ENCODE assay signal across 8 mouse cellular contexts in genomic region chr9:68014991-68015396, GRCm38 (mm10).
DNase-seq lines count a peak whose midpoint lies in the region; ATAC-seq and TF ChIP-seq lines count a peak whose summit lies in the region.

No protein-coding gene starts in this region.

- no peaks in the 10 kb centered on the region for H3K27me3 ChIP-seq in hindbrain, postnatal 0 days (ENCODE audit: insufficient read depth, low read length)
- H3K27me3 ChIP-seq in midbrain, embryonic 13.5 days: peaks cover 11% of the 10 kb centered on the region

- no peak overlapping the region for H3K4me2 ChIP-seq in hindbrain, postnatal 0 days (ENCODE audit: low read depth, low read length)
- H3K4me2 ChIP-seq in midbrain, embryonic 13.5 days (replicated peaks): no peak overlapping the region

- peak; percentile 99 for TF ChIP-seq CTCF in hindbrain, postnatal 0 days (IDR thresholded peaks at IDR 0.05; ENCODE audit: low read depth)

- DNase-seq in CD4-positive, CD25-positive, alpha-beta regulatory T cell, adult 2 months (ENCODE audit: low read depth, low spot score): peak; percentile 59
- peak; percentile 73 to 88 for DNase-seq in cerebellum, postnatal 4 days (ENCODE audit: low spot score in 2 of 2)
- DNase-seq in gastrocnemius, adult 18-20 months (ENCODE audit: low spot score): peak; percentile 83
- peak; percentile 87 for DNase-seq in hindbrain, postnatal 0 days (ENCODE audit: low spot score)
- peak; percentile 50 to 75 for DNase-seq in left cerebral cortex, adult 8-10 months (ENCODE audit: low spot score in 2 of 2)
- DNase-seq in spleen, postnatal 36 days (ENCODE audit: low spot score in 2 of 2): peak; percentile 3 to 6

- H3K9me3 ChIP-seq in hindbrain, postnatal 0 days (ENCODE audit: low read length): no peaks in the 10 kb centered on the region
- H3K9me3 ChIP-seq in midbrain, embryonic 13.5 days: no peaks in the 10 kb centered on the region

- no peaks in the 10 kb centered on the region for H3K4me1 ChIP-seq in hindbrain, postnatal 0 days (ENCODE audit: insufficient read depth, low read length)
- no peaks in the 10 kb centered on the region for H3K4me1 ChIP-seq in midbrain, embryonic 13.5 days (replicated peaks)

- no peak overlapping the region for H3K27ac ChIP-seq in hindbrain, postnatal 0 days
- no peak overlapping the region for H3K27ac ChIP-seq in midbrain, embryonic 13.5 days

- ATAC-seq in CD4-positive, CD25-positive, alpha-beta regulatory T cell, adult 4 months: no peak
- peak; percentile 49; the same call in 1 of the 2 replicates for ATAC-seq in hindbrain, postnatal 0 days
- peak; percentile 46; the same call in 1 of the 2 replicates for ATAC-seq in midbrain, embryonic 13.5 days

- H3K9ac ChIP-seq in hindbrain, postnatal 0 days (replicated peaks; ENCODE audit: low read length): no peak overlapping the region
- H3K9ac ChIP-seq in midbrain, embryonic 13.5 days (replicated peaks): no peak overlapping the region

- no peaks in the 10 kb centered on the region for H3K36me3 ChIP-seq in hindbrain, postnatal 0 days (ENCODE audit: insufficient read depth, low read length)
- H3K36me3 ChIP-seq in midbrain, embryonic 13.5 days: no peaks in the 10 kb centered on the region

- 8% methylated on average over 11 of the region's 11 CpGs for WGBS in hindbrain, postnatal 0 days
- WGBS in midbrain, embryonic 13.5 days: 9% methylated on average over 11 of the region's 11 CpGs

- no peak overlapping the region for H3K4me3 ChIP-seq in hindbrain, postnatal 0 days (ENCODE audit: low read length)
- H3K4me3 ChIP-seq in midbrain, embryonic 13.5 days (replicated peaks): no peak overlapping the region

Comparison
In these comparisons a context has a peak if more than half of its experiments do, and no peak if none do; other contexts are left out.
1. DNase-seq: peak in every context shown above with its lines; median percentile 87 in hindbrain, postnatal 0 days; 83 in gastrocnemius, adult 18-20 months; 80 in cerebellum, postnatal 4 days; 62 in left cerebral cortex, adult 8-10 months; 59 in CD4-positive, CD25-positive, alpha-beta regulatory T cell, adult 2 months; 4 in spleen, postnatal 36 days.